Mouse (Mus musculus) left cerebral cortex, adult 11 months (tissue): ENCODE results near the gene Ganab.
"Not testable (repeated sequence)": the region's sequence is repeated elsewhere in the genome, so short reads cannot be mapped to it uniquely, and the experiment has no call there.

Experiments used
- DNase-seq: peaks from one replicate; pipeline ENCODE4 v3.0.0; 2022; ENCODE audit warnings: low spot score

Ganab gene

DNA sequence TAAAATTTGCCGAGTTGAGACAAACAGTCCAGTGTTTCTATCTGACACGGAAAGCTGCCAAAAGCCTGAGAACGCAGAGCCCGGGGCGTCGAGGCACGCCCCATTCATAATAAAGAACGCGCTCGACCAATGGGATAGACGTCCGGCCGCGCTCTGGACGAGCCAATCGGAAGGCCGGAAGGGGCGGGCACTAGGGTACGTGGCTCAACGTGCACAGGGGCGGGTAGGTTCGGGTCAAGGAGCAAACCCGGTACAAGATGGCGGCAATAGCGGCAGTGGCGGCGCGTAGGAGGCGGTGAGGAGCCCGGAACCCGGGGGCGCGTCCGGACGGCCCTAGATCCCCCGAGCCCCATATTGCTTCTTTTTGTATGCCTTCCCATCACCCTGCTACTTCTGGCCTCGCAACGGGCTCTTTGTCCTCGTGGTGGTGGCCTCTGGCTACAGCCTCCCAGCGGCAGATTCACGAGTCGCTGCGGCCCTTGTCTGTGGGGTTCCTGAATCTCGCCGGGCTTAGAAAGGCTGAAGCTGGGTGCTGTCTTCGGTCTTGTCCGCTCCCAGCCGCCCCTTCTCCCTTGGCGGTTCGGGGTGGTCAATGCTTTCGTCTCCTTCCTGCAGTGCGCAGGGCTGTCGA lies at the start of gene Ganab:
Gene Ganab (plus strand): TSS at position 207 of the 631 bp plus-strand sequence.
- DNase-seq: peak; percentile 93

DNA sequence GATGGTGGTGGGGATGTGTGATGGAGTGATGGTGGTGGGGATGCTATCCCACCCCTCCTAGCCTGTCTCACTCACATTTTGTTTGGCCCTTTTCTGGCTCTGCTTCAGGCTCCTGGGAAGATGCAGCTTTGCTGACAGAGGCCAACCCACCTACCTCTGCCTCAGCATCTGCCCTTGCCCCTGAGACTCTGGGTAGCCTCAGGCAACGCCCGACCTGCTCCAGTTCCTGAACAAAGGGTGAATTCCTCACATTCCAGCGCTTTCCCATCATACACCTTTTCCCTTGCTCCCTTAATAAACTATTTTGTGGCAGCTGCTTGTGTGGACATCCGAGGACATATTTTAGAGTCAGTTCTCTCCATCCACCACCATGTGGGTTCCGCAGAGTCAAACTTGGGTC lies 49.5 kb upstream of the Ganab start:
- no peak for DNase-seq

DNA sequence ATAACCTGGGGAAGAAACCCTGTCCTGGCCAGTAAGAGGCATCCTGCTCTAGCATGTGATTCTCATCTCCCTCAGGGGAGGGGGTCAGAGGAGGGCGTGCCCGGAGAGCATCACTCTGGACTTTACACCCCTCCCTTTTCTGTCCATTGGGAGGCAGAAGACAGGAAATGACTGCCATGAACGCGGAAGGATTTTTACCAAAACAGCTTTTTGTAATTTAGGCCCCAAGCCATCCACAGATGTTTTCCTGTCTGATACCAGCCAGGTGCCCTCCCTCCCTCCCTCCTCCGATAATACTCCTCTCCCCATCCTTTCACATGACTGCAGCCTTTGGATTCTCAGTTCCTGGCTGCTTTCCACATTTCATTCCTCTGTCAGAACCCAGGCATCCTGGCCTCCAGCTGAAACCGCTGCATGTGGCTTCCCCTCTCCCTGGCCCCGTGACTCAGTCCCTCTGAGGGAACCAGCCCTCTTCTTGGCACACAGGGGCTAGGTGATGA lies 47.4 kb upstream of the Ganab start, which contains the start of gene Lrrn4cl:
Gene Lrrn4cl (plus strand): TSS at position 367 of the 500 bp plus-strand sequence.
- DNase-seq: no peak

DNA sequence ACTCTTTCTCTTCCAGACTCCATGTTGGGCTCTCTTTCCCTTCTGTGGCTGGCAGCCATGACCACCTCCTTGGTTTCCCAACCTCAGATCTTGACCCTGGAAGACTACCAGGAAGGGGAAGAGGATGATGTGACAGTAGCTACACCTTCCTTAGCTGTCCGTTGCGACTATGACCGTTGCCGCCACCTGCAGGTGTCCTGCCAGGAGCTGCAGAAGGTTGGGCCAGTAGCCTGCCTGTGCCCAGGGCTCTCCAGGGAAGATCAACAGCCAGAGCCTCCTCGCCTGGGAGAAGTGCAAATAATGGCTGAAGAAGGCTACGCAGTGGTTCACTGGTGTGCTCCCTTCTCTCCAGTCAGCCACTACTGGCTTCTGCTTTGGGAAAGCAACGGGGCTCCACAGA lies 46.2 kb upstream of the Ganab start:
- no peak for DNase-seq

DNA sequence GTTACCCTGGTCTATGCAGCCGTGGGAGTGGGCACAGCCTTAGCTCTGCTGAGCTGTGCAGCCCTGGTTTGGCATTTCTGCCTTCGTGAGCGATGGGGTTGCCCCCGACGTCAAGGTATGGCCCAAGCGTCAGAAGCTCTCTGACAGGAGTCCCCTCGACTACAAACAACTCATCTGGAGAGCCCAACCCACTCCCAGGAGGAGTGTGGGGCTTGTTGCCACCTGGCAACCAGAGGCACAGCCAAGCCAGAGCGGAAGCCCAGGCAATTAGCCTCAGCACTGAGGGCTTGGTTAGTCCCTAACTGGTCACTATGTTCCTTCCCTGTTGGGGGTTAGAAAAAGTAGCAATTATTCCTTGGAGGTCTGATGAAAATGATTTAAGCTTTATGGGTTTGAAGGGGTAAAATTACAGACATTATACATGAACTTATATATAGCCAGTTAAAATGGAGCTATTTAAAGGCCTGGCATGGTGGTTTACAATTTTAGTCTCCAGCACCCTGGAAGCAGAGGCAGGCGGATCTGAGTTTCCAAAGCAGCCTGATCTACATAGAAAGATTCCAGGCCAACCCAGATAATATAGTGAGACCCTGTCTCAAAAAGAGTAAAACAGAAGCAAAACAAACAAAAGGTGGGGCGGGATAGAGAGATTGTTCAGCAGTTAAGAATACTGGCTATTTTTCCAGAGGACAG lies 45.5 kb upstream of the Ganab start:
- DNase-seq: no peak

DNA sequence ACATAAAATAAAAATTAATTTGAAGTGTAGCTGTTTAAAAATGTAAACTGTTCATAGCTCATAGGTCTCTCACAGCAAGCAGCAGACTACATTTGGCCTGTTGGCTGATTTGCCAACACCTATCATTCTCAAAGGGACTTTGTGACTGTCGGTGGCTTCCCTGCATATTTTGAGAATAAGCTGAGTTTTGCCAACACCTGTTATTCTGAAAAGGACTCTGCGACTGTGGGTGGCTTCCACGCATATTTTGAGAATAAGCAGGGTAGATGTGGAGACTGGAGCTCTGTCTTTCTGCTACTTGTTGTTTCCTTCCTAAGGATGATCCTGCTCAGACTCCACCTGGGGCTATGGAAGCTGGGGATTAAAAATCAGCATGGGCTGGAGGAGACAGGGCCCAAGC lies 44.8 kb upstream of the Ganab start:
- no peak for DNase-seq

DNA sequence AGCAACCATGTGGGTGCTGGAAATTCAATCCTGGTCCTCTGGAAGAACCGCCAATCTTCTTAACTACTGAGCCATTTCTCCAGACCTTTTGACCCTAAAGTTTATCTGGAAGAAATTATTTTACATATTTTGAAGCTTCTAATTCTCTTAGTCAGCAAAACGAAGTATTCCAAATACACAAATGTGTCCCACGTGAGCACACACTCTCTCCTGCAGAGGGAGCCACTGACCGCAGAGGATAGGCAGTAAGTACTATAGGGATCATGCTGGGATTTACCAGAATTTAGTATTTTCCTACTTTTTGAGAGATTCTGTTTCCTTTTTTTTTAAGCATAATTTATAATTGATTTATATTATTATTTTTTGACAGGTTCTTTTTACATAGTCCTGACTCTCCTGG lies 40.2 kb upstream of the Ganab start:
- DNase-seq: no peak

DNA sequence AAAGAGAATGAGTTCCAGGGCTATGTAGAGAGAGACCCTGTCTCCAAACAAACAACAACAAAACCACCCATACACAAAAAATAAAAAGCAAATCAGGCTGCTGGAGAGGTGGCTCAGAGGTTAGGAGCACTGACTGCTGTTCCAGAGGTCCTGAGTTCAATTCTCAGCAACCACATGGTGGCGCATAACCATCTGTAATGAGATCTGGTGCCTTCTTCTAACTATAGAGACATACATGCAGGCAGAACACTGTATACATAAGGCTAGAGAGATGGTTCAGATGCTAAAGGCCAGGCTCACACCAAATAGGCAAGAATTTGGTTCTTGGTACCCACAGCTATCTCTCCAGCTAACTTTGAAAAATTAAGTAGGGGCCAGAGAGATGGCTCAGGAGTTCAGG lies 38.9 kb upstream of the Ganab start:
- no peak for DNase-seq

DNA sequence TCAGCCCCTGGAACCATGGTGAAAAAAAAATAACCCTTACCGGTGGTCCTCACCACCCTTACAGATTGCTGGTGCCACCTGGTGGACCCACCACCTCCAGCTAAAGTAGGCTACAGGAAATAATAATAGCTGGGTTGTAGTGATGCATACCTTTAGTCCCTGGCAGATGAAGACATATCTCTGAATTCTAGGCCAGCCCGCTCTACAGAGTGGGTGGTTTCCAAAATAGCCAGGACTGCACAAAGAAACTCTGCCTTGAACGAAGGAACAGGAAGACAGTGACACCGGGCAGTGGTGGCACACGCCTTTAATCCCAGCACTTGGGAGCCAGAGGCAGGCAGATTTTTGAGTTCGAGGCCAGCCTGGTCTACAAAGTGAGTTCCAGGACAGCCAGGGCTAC lies 33.6 kb upstream of the Ganab start:
- no peak for DNase-seq

DNA sequence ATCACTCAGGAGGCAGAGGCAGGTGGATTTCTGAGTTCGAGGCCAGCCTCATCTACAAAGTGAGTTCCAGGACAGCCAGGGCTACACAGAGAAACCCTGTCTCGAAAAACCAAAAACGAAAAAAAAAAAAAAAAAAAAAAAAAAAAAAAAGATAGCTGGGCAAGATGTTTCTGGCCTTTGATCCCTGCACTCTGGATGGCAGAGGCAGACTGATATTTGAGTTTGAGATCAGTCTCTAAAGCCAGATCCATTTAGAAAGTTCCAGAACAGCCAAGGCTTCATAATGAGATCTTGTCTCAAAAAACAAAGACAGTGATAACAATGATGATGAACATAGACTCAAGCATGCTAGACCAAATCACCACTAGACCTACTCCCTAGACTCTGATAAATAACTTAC lies 27.5 kb upstream of the Ganab start:
- DNase-seq: not testable (repeated sequence)

DNA sequence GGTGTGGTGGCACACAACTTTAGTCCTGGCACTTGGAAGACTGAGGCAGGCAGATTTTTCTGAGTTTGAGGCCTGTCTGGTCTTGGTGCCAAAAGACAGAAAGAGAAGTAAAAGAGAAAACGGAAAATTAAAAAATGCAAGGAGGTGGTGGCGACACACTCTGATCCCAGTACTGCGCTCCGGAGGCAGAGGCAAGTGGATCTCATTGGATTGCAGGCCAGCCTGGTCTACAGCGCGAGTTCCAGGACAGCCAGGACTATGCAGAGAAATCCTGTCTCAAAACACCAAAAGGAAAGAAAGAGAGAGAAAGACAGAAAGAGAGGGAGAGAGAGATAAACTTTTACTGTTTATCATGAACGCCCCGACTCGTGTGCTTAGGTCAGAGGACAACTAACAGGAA lies 27.0 kb upstream of the Ganab start:
- DNase-seq: no peak

DNA sequence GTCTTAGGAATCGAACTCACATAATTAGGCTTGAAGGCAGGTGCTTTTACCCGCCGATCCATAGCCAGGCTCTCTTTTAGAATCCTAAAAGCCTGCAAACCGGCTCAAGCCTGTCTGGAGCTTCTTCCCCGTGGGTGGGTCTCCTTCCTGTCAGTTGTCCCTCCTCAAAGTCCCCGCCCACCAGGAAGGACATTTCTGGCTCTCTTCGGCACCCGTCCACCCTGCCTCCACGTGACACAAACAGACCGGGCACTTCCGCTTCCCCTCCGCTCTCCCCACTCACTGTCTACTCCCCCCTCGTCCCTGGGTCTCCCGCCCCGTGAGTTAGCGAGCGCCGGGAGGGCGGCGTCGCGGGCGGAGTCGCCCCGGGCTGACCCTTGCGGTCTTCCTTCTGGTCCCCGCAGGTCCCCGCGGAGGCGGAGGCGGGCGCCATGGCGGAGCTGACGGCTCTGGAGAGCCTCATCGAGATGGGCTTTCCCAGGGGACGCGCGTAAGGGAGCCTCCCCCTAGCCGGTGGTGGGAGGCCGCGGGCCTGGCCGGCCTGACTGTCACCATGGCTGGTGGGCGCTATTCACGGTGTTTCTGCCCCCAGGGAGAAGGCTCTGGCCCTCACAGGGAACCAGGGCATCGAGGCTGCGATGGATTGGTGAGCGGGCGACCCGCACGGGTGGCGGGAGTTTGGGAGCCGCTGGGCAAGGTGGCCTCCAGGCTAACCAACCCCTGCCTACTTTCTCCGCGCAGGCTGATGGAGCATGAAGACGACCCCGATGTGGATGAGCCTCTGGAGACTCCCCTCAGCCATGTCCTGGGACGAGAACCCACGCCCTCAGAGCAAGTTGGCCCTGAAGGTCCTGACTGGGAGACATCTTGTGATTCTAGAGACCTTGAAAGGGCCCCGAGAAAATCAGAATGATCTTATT lies 26.3 kb upstream of the Ganab start, which contains the start of gene Ubxn1:
Gene Ubxn1 (plus strand): TSS at position 230 of the 920 bp plus-strand sequence.
- DNase-seq: peak; percentile 97

DNA sequence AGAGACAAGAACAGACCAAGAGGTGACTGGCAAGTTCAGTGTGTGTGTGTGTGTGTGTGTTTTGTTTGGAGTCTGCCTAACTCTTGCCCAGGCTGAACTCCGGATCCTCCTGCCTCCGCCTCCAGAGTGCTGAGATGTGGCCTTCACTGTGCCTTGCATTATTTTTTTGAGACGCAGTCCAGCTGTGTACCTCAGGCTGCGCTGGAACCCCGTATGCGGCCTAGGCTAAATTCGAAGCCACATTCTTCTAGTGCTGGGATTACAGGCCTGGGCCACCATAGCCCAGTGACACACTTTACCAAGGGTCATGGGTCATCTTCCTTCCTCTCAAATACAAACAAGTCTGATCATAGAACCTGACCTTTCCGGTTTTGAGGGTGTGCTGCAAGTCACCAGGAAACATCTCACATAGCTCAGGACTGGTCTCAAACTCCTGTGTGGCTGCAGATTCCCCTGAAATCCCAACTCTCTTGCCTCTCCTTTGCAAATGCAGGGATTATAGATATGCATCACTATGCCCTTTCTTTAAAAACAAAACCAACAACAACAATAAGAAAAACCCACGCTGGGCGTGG lies 25.5 kb upstream of the Ganab start:
- DNase-seq: no peak

DNA sequence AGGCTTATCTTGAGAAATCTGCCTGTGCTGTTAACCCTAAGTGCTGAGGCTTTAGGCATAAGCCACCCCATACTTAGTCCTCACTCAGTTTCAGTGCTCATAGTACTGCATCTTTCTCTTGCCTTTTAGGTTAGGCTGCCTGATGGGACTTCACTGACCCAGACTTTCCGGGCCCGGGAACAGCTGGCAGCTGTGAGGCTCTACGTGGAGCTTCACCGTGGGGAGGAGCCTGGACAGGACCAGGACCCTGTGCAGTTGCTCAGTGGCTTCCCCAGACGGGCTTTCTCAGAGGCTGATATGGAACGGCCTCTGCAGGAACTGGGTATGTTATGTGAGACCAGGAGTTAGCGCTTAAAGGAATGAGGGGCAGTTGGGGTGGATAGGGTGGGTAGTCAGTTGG lies 22.8 kb upstream of the Ganab start:
- DNase-seq: no peak

DNA sequence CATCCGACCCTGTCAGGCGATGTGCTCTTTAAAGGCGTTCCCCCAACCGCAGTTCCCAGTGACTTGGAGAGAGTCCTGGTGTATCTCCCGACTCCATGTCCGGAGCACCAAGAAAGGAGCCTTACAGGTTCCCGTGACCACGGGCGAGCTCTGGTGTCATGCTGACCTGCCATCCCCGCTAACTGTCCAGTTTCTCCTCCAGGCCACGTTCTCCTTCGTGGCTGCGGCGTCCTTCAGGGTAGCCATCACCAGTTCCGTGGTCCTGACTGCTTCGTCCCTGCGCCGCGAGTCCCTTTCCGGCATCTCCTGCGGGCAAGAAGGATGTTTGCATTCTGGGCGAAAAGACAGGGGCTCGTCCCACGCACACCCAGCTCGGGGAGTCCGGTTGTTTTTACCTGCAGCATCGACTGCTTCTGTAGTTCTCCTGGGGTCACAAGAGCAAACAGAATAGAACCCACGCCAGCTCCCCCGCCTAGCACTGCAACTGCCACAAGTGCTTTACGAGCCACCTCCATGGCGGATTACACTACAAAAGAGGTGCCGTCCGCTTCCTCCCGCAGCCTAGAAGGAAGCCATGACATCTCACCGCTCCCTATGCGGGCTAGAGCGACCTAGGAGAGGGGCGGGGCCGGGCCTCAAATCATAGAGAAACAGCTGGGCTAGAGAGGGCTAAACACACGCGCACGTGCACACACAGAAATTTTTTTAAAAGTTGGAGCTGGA lies 17.4 kb upstream of the Ganab start, which contains the start of gene Uqcc3:
Gene Uqcc3 (minus strand): TSS at position 613 of the 723 bp plus-strand sequence.
- peak; percentile 83 for DNase-seq

DNA sequence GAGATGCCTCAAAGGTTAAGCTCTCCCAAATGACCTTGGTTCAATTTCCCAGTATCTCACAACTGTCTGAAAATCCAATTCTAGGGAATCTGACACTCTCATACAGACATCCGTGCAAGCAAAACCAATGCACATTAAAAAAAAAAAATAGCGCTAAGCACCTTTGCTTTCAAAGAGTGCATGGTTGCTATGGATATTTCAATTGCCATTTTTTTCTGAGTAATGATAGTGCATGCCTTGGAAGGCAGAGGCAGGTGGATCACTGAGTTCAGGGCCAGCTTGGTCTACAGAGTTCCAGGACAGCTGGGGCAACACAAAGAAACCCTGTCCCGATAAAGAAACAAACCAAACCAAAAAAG lies 16.9 kb upstream of the Ganab start:
- DNase-seq: no peak

DNA sequence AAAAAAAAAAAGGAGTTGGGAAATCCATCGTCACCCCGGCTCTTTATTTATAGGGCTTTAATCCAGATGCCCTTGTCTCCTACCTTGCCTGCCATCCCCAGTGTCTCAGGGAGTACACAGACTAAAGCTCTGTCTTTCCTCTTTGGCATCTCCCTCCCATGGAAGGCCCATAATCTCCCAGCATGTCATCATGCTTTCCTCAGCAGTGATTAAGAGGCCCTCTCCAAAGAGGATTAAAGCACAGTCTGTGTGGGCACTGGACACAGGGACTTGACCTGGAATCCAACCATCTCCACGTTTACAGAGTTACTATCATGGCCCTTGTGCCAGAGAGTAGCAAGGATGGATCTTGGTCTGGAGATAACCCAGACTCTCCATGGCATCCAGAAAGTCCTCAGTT lies 14.3 kb upstream of the Ganab start, which contains the start of the genes Lbhd1 and Gm49403:
Gene Lbhd1 (plus strand): TSS at position 117 of the 400 bp plus-strand sequence.
Gene Gm49403 (plus strand): TSS at position 315 of the 400 bp plus-strand sequence.
- DNase-seq: no peak

DNA sequence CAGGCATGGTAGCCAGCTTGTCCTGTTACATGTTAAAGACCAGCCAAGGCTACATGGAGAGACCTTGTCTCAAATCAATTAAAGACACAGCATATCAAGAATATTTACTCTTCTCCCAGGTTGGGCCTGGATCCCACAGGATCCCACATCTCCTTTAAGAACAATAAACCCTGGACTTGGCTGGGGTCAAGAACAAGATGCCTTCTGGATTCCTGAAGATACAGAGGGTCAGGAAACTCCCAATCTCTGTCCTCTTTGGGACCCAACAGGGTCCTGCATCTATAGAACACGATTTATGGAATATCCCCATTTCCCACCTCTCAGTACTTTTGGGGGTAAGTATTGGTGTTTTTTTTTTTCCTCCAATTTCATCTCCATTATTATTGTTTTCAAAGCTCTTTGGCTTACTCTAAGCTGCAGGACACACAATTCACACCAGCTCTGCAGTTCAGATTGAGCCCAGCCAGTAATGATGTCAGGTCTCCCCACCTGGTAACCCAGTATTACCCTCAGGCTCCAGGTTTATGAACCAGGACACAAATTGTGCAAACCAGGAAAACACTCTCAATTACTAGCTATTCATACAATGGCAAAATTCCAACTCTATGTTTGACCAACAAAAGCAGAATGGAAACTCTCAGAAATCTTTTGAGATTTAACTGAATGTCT lies 10.8 kb upstream of the Ganab start:
- DNase-seq: no peak

DNA sequence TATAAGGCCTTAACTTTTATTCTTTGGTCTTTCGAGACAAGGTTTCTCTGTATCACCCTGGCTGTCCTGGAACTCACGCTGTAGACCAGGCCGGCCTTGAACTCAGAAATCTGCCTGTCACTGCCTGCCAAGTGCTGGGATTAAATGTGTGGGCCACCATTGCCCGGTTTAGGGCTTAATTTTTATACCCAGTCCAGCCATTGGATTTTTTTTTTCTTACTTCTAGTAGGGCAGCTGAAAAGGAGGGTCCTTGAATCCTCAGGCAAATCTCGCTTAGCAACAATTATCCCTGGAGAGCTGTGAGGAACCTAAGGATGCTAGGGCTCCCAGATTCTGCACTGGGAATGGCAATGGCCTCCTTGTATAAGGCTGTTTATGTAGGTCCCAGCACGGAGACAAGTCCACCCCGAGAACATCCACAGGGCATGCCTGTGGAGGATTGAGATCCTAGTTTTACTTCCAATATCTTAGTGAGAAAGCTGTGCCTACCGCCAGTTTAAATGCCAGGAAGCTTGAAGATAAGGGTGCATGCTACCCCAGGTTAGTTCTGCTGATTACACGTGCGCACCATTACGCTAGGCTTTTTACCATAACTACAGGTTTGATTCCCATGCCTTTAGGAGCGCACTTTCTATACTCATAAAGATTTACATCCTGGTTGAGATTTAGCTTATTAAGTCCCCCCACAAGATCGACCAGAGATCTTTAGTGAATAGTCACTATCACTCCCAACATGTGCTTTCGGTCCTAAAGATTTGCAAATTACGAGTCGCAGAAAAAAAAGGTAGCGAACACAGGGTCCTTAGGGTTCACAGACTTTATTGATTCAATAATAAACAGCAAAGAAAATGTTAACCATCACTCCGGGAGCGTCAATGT lies 10.0 kb upstream of the Ganab start:
- DNase-seq: no peak
